Mouse (Mus musculus) spleen, embryonic (tissue): ENCODE results near the gene Kif13a.

ENCODE experiments used
- CTCF ChIA-PET: fragments of 350-600 bp; sonication (Branson Sonifier 250); formaldehyde crosslinking; loops from one replicate; lab custom pipeline; 2022; lab: Charles Lee

Kif13a gene

GRCm38 (mm10) chr13:46840676-46841075 is 89.0 kb downstream of the Kif13a start:
- CTCF ChIA-PET, result no interaction called here

GRCm38 (mm10) chr13:46839236-46839635 is 90.4 kb downstream of the Kif13a start:
- CTCF ChIA-PET, result interaction anchor here (0.6 to 0.7 kb wide), 2 partner anchors 146 to 1749 kb away, joined by 3 to 4 read pairs; no protein-coding TSS in a partner anchor

- CTCF ChIA-PET, result interaction anchor here (0.6 kb wide), 1 partner anchor 146 kb away, joined by 4 read pairs; no protein-coding TSS in a partner anchor
Measured at GRCm38 (mm10) chr13:46838551-46838950, 91.1 kb downstream of the Kif13a start.

- CTCF ChIA-PET, result no interaction called here
Measured at GRCm38 (mm10) chr13:46835351-46835750, 94.3 kb downstream of the Kif13a start.

- CTCF ChIA-PET, result no interaction called here
Measured at GRCm38 (mm10) chr13:46834805-46835204, 94.9 kb downstream of the Kif13a start.

- CTCF ChIA-PET, result no interaction called here
Measured at GRCm38 (mm10) chr13:46833586-46833985, 96.1 kb downstream of the Kif13a start.

- CTCF ChIA-PET, result no interaction called here
Measured at GRCm38 (mm10) chr13:46832956-46833355, 96.7 kb downstream of the Kif13a start.

GRCm38 (mm10) chr13:46823271-46823670 is 106.4 kb downstream of the Kif13a start:
- CTCF ChIA-PET, result no interaction called here

- CTCF ChIA-PET, result no interaction called here
Measured at GRCm38 (mm10) chr13:46822200-46822599, 107.5 kb downstream of the Kif13a start.

- CTCF ChIA-PET, result no interaction called here
Measured at GRCm38 (mm10) chr13:46819729-46820223, 109.9 kb downstream of the Kif13a start.

- CTCF ChIA-PET, result no interaction called here
Measured at GRCm38 (mm10) chr13:46819202-46819728, 110.4 kb downstream of the Kif13a start.

- CTCF ChIA-PET, result no interaction called here
Measured at GRCm38 (mm10) chr13:46818374-46818773, 111.3 kb downstream of the Kif13a start.

GRCm38 (mm10) chr13:46812648-46813184 is 117.0 kb downstream of the Kif13a start:
- CTCF ChIA-PET, result no interaction called here

- CTCF ChIA-PET, result no interaction called here
Measured at GRCm38 (mm10) chr13:46811696-46812095, 118.0 kb downstream of the Kif13a start.

- CTCF ChIA-PET, result no interaction called here
Measured at GRCm38 (mm10) chr13:46810613-46811012, 119.1 kb downstream of the Kif13a start.

- CTCF ChIA-PET, result no interaction called here
Measured at GRCm38 (mm10) chr13:46810098-46810497, 119.6 kb downstream of the Kif13a start.

- CTCF ChIA-PET, result no interaction called here
Measured at GRCm38 (mm10) chr13:46807901-46808300, 121.8 kb downstream of the Kif13a start.

- CTCF ChIA-PET, result no interaction called here
Measured at GRCm38 (mm10) chr13:46801196-46801595, 128.5 kb downstream of the Kif13a start.

- CTCF ChIA-PET, result interaction anchor here (0.7 kb wide), 2 partner anchors 76 to 1944 kb away, joined by 3 read pairs; no protein-coding TSS in a partner anchor
Measured at GRCm38 (mm10) chr13:46798156-46798555, 131.5 kb downstream of the Kif13a start.

- CTCF ChIA-PET, result interaction anchor here (0.6 kb wide), 1 partner anchor 521 kb away, joined by 3 read pairs; no protein-coding TSS in a partner anchor
Measured at GRCm38 (mm10) chr13:46796381-46796780, 133.3 kb downstream of the Kif13a start.

- CTCF ChIA-PET, result no interaction called here
Measured at GRCm38 (mm10) chr13:46793824-46794223, 135.8 kb downstream of the Kif13a start.

GRCm38 (mm10) chr13:46788452-46788851 is 141.2 kb downstream of the Kif13a start:
- CTCF ChIA-PET, result no interaction called here

GRCm38 (mm10) chr13:46786836-46787235 is 142.8 kb downstream of the Kif13a start:
- CTCF ChIA-PET, result no interaction called here
